Mouse (Mus musculus) midbrain, embryonic 12.5 days (tissue): ENCODE results near the gene Ptpa. TPM values are rescaled to one million over a fixed set of nuclear protein-coding genes. Genes with fewer than 3 reads are reported as not detected.
A peak's percentile ranks its signal among the peaks of the same experiment; 100 is the strongest.

Experiments used
- ATAC-seq: fragments of 200-750 bp; cut with Nextera tagmentation; 2 replicates; pipeline ENCODE4 v1.8.0; 2017; ENCODE audit warnings: low read depth, moderate TSS enrichment, moderate library complexity; ENCODE audit not compliant: low FRiP score
- H3K27ac ChIP-seq: fragments of 300-500 bp; sonication (generic); replicated peaks from 2 replicates; pipeline ENCODE4 v1.5.1; 2016; ENCODE audit warnings: mild to moderate bottlenecking
- H3K27me3 ChIP-seq: fragments of 300-500 bp; sonication (generic); 2 replicates; pipeline ENCODE4 v1.6.1; 2016; ENCODE audit warnings: mild to moderate bottlenecking
- H3K36me3 ChIP-seq: fragments of 300-500 bp; sonication (generic); 2 replicates; pipeline ENCODE4 v1.6.1; 2016
- H3K4me1 ChIP-seq: fragments of 300-500 bp; sonication (generic); 2 replicates; pipeline ENCODE4 v1.6.1; 2016
- H3K4me2 ChIP-seq: fragments of 300-500 bp; sonication (generic); replicated peaks from 2 replicates; pipeline ENCODE4 v1.6.1; 2016; ENCODE audit warnings: mild to moderate bottlenecking, moderate library complexity
- H3K4me3 ChIP-seq: fragments of 300-500 bp; sonication (generic); 2 replicates; pipeline ENCODE4 v1.5.1; 2016; ENCODE audit warnings: mild to moderate bottlenecking
- H3K9ac ChIP-seq: fragments of 300-500 bp; sonication (generic); replicated peaks from 2 replicates; pipeline ENCODE4 v1.6.1; 2016; ENCODE audit warnings: mild to moderate bottlenecking, moderate library complexity
- H3K9me3 ChIP-seq: fragments of 300-500 bp; sonication (generic); 2 replicates; pipeline ENCODE4 v1.6.1; 2016; ENCODE audit warnings: mild to moderate bottlenecking
- WGBS: fragments of 180-500 bp; shearing (Covaris S2); methylation state at CpG from one replicate; pipeline ENCODE4 v1.1.7; 2016; 5-methylcytosine and 5-hydroxymethylcytosine counted together
- polyA plus RNA-seq: library from polyadenylated mRNA; unstranded; fragments of >200 nt; fragmentation: Nextera tagmentation; extraction: Ambion mirVana; gene quantifications from 2 replicates; pipeline ENCODE4 v1.2.1, GENCODE M21; 2016

The Ptpa gene
- polyA plus RNA-seq, 1 experiment from 2014 or later, result 128 TPM

DNA sequence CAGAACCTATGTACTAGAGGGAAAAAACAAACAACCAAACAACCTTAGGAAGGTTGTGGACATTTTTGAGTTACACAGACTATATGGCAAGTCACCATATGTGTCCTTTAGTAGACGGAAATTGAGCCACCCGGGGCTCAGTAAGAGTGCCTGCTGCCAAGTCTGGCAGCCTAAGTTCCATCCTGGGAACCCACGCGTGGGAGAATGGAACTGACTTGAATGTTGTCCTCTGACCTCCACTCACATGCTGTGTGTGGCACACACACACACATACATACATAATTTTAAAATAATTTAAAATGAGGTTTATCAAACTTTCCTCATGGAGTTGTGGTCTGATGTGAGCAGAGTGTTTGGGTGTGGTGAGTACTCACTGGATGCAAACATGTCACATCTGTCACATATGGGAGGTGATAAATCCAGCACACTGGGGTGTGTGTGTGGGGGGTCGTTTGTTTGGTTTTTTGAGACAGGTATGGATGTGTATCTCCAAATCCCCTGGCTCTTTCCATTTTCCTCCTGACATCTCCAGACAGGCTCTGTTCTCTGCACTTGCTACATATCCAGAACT lies 1.8 kb downstream of the Ptpa start:
- WGBS, result 87% methylated on average over 5 of the region's 5 CpGs

GRCm38 (mm10) chr2:30418259-30418658 lies 2.4 kb downstream of the Ptpa start:
- WGBS, result 72% methylated on average over 6 of the region's 6 CpGs
- Histone ChIP-seq H3K4me1 (peaks cover 36% of the 10 kb centered on the region), H3K4me2 (peak overlapping the region; percentile 19), H3K27me3 (peaks cover 13% of the 10 kb centered on the region), H3K4me3 (peak overlapping the region; percentile 5; the same call in 1 of the 2 replicates), H3K9ac (peak overlapping the region; percentile 31; the same call in 1 of the 2 replicates), H3K27ac (0 out of 2 replicates have a peak overlapping the region, but pooled peaks have one; percentile 15), H3K9me3 (no peaks in the 10 kb centered on the region), H3K36me3 (no peaks in the 10 kb centered on the region)
- ATAC-seq, result no peak

More for the DNA sequence above, 1.8 kb downstream of the Ptpa start:
- no peak overlapping the region; the same call in 1 of the 2 replicates for H3K9ac ChIP-seq
- H3K4me1 ChIP-seq, result peaks cover 36% of the 10 kb centered on the region
- H3K9me3 ChIP-seq, result no peaks in the 10 kb centered on the region
- H3K27ac ChIP-seq, result no peak overlapping the region
- peaks cover 13% of the 10 kb centered on the region for H3K27me3 ChIP-seq
- H3K4me3 ChIP-seq, result peak overlapping the region; percentile 5; the same call in 1 of the 2 replicates
- peak overlapping the region; percentile 19; the same call in 1 of the 2 replicates for H3K4me2 ChIP-seq
- H3K36me3 ChIP-seq, result peaks cover 4% of the 10 kb centered on the region; the same call in 1 of the 2 replicates
- ATAC-seq, result no peak

DNA sequence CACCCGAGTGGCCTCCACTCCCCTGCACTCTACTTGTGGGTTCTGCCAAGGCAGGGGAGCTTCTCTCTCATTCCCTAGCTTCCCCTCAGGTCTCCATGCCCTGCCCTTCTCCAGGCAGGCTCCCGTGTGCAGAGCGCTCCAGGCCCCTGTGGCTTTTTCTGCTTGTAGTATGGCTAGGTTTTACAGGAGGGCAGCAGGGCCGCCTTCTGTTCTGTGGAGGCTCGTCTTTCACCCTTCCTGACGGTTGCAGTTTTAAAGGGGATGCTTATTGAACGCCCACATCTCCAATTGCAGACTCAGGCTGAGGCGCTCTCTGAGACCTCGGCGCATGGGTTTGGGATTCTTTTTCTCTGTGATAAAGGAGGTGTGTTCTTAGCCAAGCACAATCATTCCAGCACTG lies 3.3 kb downstream of the Ptpa start:
- no peaks in the 10 kb centered on the region for H3K9me3 ChIP-seq
- H3K27ac ChIP-seq, result peak overlapping the region; percentile 54
- no peak overlapping the region for H3K4me3 ChIP-seq
- H3K9ac ChIP-seq, result no peak overlapping the region; the same call in 1 of the 2 replicates
- H3K36me3 ChIP-seq, result no peaks in the 10 kb centered on the region
- ATAC-seq, result no peak
- peaks cover 8% of the 10 kb centered on the region for H3K27me3 ChIP-seq
- peaks cover 36% of the 10 kb centered on the region for H3K4me1 ChIP-seq
- peak overlapping the region; percentile 19; the same call in 1 of the 2 replicates for H3K4me2 ChIP-seq
- WGBS, result 41% methylated on average over 10 of the region's 10 CpGs

DNA sequence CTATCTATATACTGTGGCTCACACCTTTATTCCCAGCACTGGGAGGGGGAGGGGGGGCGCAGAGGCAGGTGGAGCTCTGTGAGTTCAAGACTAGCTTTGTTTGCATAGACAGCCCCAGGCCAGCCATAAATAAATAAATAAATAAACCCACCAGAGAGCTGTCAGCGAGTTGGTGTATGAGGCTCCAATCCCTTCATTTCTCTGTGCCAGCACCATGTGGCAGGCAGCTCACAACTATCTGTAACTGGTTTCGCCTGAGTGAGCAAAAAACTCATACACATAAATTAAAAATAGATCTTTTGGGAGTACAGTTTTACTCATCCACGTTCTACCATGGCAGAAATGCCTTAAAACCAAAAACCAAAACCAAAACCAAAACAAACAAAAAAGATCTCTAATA lies 5.6 kb downstream of the Ptpa start:
- H3K27ac ChIP-seq, result no peak overlapping the region
- no peaks in the 10 kb centered on the region for H3K9me3 ChIP-seq
- H3K4me3 ChIP-seq, result no peak overlapping the region
- no peak for ATAC-seq
- peaks cover 3% of the 10 kb centered on the region for H3K36me3 ChIP-seq
- peaks cover 26% of the 10 kb centered on the region for H3K4me1 ChIP-seq
- H3K4me2 ChIP-seq, result no peak overlapping the region
- no peaks in the 10 kb centered on the region for H3K27me3 ChIP-seq
- WGBS, result 84% methylated on average over 4 of the region's 4 CpGs
- H3K9ac ChIP-seq, result no peak overlapping the region

DNA sequence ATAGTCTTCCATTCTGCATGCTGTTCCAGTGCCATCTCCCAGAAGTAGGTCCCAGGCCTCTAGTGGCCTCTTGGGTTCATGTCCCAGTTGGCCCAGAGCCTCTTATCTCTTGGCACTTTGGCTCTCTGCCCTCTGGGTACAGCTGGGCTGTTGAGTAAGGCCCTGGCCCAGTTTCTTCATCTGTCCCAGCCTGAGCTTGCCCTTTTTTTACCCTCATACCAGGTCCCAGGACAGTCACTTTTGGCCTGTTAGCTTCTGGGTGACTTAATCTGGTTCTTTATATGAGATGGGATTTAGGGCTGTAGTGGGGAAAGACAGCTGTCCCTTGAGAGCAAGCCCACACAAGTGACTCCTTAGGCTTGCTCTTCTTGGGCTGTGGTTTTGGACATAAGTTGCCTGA lies 13.3 kb downstream of the Ptpa start:
- no peak overlapping the region for H3K9ac ChIP-seq
- H3K27me3 ChIP-seq, result no peaks in the 10 kb centered on the region
- no peak overlapping the region for H3K4me2 ChIP-seq
- ATAC-seq, result no peak
- no peaks in the 10 kb centered on the region for H3K9me3 ChIP-seq
- H3K4me1 ChIP-seq, result no peaks in the 10 kb centered on the region
- peaks cover 77% of the 10 kb centered on the region for H3K36me3 ChIP-seq
- H3K27ac ChIP-seq, result no peak overlapping the region
- H3K4me3 ChIP-seq, result no peak overlapping the region

DNA sequence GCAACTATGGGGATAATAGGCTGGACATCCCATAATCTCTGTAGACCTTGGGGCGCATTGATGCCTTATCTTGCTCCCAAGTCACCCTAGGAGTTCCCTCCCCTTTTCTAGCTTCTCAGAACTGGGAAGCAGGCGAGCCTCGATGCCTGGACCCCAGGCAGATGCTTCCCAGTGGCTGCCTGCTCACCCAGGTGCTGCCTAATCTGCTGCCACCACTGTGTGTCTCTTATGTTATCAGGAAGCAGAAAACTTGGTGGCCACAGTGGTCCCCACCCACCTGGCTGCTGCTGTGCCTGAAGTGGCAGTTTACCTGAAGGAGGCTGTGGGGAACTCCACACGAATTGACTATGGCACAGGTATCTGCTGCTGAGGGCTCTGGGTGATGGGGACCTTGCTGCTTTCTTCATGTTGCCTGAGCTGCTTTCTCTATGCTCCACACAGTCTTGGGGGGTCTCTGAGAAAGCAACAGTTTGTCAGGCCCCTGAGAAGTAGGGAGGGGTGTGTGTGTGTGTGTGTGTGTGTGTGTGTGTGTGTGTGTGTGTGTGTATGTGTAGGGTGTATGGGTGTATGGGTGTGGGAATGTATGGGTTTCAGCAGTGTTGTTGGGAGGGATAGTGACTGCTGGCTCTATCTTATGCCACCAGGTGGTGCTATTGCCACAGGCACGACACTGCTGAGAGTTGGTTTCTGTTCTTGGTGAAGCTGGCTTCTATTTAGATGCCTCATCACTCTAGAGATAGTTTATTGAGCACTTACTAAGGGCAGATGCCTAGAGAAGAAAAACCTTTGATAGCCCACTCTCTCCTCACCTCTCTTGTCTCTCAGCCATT lies 19.7 kb downstream of the Ptpa start:
- H3K9ac ChIP-seq, result no peak overlapping the region
- no peak overlapping the region for H3K4me2 ChIP-seq
- no peaks in the 10 kb centered on the region for H3K9me3 ChIP-seq
- H3K27ac ChIP-seq, result no peak overlapping the region
- WGBS, result 63% methylated on average over 5 of the region's 5 CpGs
- peak; percentile 54 for ATAC-seq
- H3K4me3 ChIP-seq, result no peak overlapping the region
- H3K4me1 ChIP-seq, result peaks cover 4% of the 10 kb centered on the region
- peaks cover 73% of the 10 kb centered on the region for H3K36me3 ChIP-seq
- H3K27me3 ChIP-seq, result no peaks in the 10 kb centered on the region

GRCm38 (mm10) chr2:30436156-30436545 lies 20.3 kb downstream of the Ptpa start:
- Histone ChIP-seq H3K27me3 (no peaks in the 10 kb centered on the region), H3K4me3 (no peak overlapping the region), H3K27ac (no peak overlapping the region), H3K9ac (no peak overlapping the region), H3K36me3 (peaks cover 67% of the 10 kb centered on the region), H3K4me1 (peaks cover 10% of the 10 kb centered on the region), H3K9me3 (no peaks in the 10 kb centered on the region), H3K4me2 (no peak overlapping the region)
- 87% methylated on average over 5 of the region's 5 CpGs for WGBS
- ATAC-seq, result no peak

DNA sequence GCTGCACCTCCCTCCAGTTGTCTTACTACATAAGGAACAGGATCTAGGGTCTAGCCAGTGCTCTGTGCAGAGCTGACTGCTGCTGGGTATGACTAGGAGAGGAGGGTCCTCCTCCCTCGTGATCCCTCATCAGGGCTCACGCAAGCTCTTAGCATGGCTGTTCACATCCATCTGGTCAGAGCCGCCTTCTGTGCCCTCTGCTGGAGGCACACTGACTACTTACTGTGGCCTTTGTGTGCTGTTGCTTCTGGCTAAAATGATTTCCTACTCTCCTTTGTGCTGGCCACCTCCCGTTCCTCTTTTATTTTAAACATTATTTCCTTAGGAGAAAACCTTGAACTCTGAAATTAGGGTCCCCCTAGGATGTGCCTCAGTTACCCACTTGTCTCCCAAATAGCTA lies 21.0 kb downstream of the Ptpa start:
- Histone ChIP-seq H3K4me2 (no peak overlapping the region), H3K9ac (no peak overlapping the region), H3K9me3 (no peaks in the 10 kb centered on the region), H3K36me3 (peaks cover 60% of the 10 kb centered on the region), H3K27ac (no peak overlapping the region), H3K4me1 (peaks cover 16% of the 10 kb centered on the region), H3K27me3 (no peaks in the 10 kb centered on the region), H3K4me3 (no peak overlapping the region)
- ATAC-seq, result no peak
- 81% methylated on average over 4 of the region's 4 CpGs for WGBS

GRCm38 (mm10) chr2:30437791-30438190 lies 22.0 kb downstream of the Ptpa start:
- WGBS, result 88% methylated on average over 4 of the region's 4 CpGs
- Histone ChIP-seq H3K9ac (no peak overlapping the region), H3K27ac (no peak overlapping the region), H3K4me1 (peaks cover 26% of the 10 kb centered on the region), H3K9me3 (no peaks in the 10 kb centered on the region), H3K36me3 (peaks cover 50% of the 10 kb centered on the region), H3K4me3 (no peak overlapping the region), H3K4me2 (no peak overlapping the region), H3K27me3 (no peaks in the 10 kb centered on the region)
- no peak for ATAC-seq

GRCm38 (mm10) chr2:30439631-30440030 lies 23.8 kb downstream of the Ptpa start:
- 95% methylated on average over 6 of the region's 6 CpGs for WGBS

GRCm38 (mm10) chr2:30440211-30440700 lies 24.4 kb downstream of the Ptpa start:
- Histone ChIP-seq H3K4me2 (no peak overlapping the region), H3K9me3 (no peaks in the 10 kb centered on the region), H3K27ac (peak overlapping the region; percentile 98), H3K9ac (no peak overlapping the region), H3K36me3 (peaks cover 55% of the 10 kb centered on the region), H3K4me3 (no peak overlapping the region), H3K27me3 (no peaks in the 10 kb centered on the region), H3K4me1 (peaks cover 41% of the 10 kb centered on the region)
- no peak for ATAC-seq
- 85% methylated on average over 3 of the region's 3 CpGs for WGBS

More at GRCm38 (mm10) chr2:30439631-30440030, 23.8 kb downstream of the Ptpa start:
- peaks cover 49% of the 10 kb centered on the region for H3K36me3 ChIP-seq
- peaks cover 36% of the 10 kb centered on the region for H3K4me1 ChIP-seq
- H3K9ac ChIP-seq, result no peak overlapping the region
- no peak for ATAC-seq
- H3K4me3 ChIP-seq, result no peak overlapping the region
- H3K9me3 ChIP-seq, result no peaks in the 10 kb centered on the region
- H3K4me2 ChIP-seq, result no peak overlapping the region
- peak overlapping the region; percentile 98; the same call in 1 of the 2 replicates for H3K27ac ChIP-seq
- no peaks in the 10 kb centered on the region for H3K27me3 ChIP-seq
